In genomic region chr4:67861801-67862200, GRCm38 (mm10) we compare ENCODE assay signal across 24 mouse cellular contexts.
DNase-seq lines count a peak whose midpoint lies in the region; TF ChIP-seq lines count a peak whose summit lies in the region.
"Had no signal": no experiment of that assay in that cellular context is flagged by ENCODE, and none has a peak within 500 bp of the region (broad histone marks: within the 10 kb centered on the region; RNA-seq: fewer than 3 reads in every experiment).

No protein-coding gene starts in this region.

- 77% methylated on average over 1 of the region's 1 CpGs for whole genome bisulfite sequencing in forebrain, embryonic 10.5 days

- DNase-seq in layer of hippocampus, adult 2 months (ENCODE audit: low spot score in 2 of 2), result no peak
- DNase-seq in layer of hippocampus, adult 8-10 months (ENCODE audit: low spot score in 2 of 2), result no peak
- DNase-seq in ES-CJ7 (ENCODE audit: low read depth, low spot score), result peak; percentile 52
- peak; percentile 4 for DNase-seq in NIH3T3 (ENCODE audit: low read depth)
- no peak for DNase-seq in forebrain, embryonic 10.5 days (ENCODE audit: extremely low spot score, low spot score)
- no peak for DNase-seq in frontal cortex, adult 2 months (ENCODE audit: extremely low spot score in 1 of 2, low spot score in 1 of 2)
- DNase-seq in spleen, postnatal 10 days (ENCODE audit: low spot score in 2 of 2), result no peak
- DNase-seq: adrenal gland, adult 8-10 months; adrenal gland, postnatal 25 days; B cell, adult 2 months; cerebellum, adult 18-20 months; cerebellum, adult 9-10 months; cerebellum, postnatal 14 days; forebrain, postnatal 0 days; gastrocnemius, postnatal 25 days; heart, adult 18-20 months; heart, postnatal 10 days; heart, postnatal 36 days had no signal

- H3K27ac ChIP-seq in layer of hippocampus, adult 2 months, result no peak overlapping the region
- H3K27ac ChIP-seq in forebrain, embryonic 10.5 days, result no peak overlapping the region
- H3K27ac ChIP-seq: heart, embryonic 15.5 days; hindbrain, embryonic 10.5 days; hindbrain, embryonic 13.5 days had no signal

- H3K9me3 ChIP-seq in forebrain, embryonic 10.5 days, result no peaks in the 10 kb centered on the region
- H3K9me3 ChIP-seq: G1E; heart, embryonic 12.5 days; heart, embryonic 15.5 days; hindbrain, embryonic 10.5 days; hindbrain, embryonic 13.5 days had no signal

- no peaks in the 10 kb centered on the region for H3K4me1 ChIP-seq in forebrain, embryonic 10.5 days
- H3K4me1 ChIP-seq: heart, embryonic 12.5 days; heart, embryonic 15.5 days; hindbrain, embryonic 10.5 days; hindbrain, embryonic 13.5 days had no signal

- peak; percentile 49 for TF ChIP-seq CTCF in layer of hippocampus, adult 2 months (conservative IDR thresholded peaks at IDR 0.05)

- no peaks in the 10 kb centered on the region for H3K36me3 ChIP-seq in forebrain, embryonic 10.5 days (replicated peaks)
- H3K36me3 ChIP-seq: G1E; heart, embryonic 12.5 days; heart, embryonic 15.5 days; hindbrain, embryonic 10.5 days; hindbrain, embryonic 13.5 days had no signal

- H3K4me3 ChIP-seq in layer of hippocampus, adult 2 months, result no peak overlapping the region
- H3K4me3 ChIP-seq in forebrain, embryonic 10.5 days, result no peak overlapping the region
- H3K4me3 ChIP-seq: heart, embryonic 12.5 days; heart, embryonic 15.5 days; hindbrain, embryonic 10.5 days; hindbrain, embryonic 13.5 days had no signal

- H3K27me3 ChIP-seq in forebrain, embryonic 10.5 days (ENCODE audit: poor library complexity, severe bottlenecking), result no peaks in the 10 kb centered on the region
- H3K27me3 ChIP-seq: CH12.LX; heart, embryonic 12.5 days; heart, embryonic 15.5 days; hindbrain, embryonic 13.5 days had no signal

Comparison
In these comparisons a context has a peak if more than half of its experiments do, and no peak if none do; other contexts are left out.
1. DNase-seq: peak in ES-CJ7 (single experiment) and NIH3T3 (single experiment); none in layer of hippocampus, adult 2 months (0 of 2), layer of hippocampus, adult 8-10 months (0 of 2), forebrain, embryonic 10.5 days (single experiment), frontal cortex, adult 2 months (0 of 2) and spleen, postnatal 10 days (0 of 2).